Mouse (Mus musculus): ENCODE measurements at regions not wholly inside any gene's neighbourhood (a gene's known extent, or its start where the extent isn't known, plus 50 kb on each side); places are given as distances from the start of the nearest gene placed in this dataset.

GRCm38 (mm10) chr13:16219877-16220276 lies 208.2 kb downstream of the Inhba start:
- Histone ChIP-seq H3K4me3 (ENCODE audit: low read length) (no peak overlapping the region), H3K4me1 (replicated peaks; ENCODE audit: control insufficient read depth, insufficient read depth, low read length) (no peaks in the 10 kb centered on the region), H3K27ac (ENCODE audit: low read length) (no peak overlapping the region), H3K9ac (ENCODE audit: low read length) (no peak overlapping the region), H3K27me3 (ENCODE audit: control insufficient read depth, insufficient read depth, low read depth, low read length) (no peaks in the 10 kb centered on the region), H3K36me3 (ENCODE audit: control insufficient read depth, insufficient read depth, low read length) (no peaks in the 10 kb centered on the region), H3K9me3 (ENCODE audit: control insufficient read depth, low read length) (no peaks in the 10 kb centered on the region), H3K4me2 (ENCODE audit: low read depth, low read length) (no peak overlapping the region)
- no peak for ATAC-seq (ENCODE audit: low read depth)

DNA sequence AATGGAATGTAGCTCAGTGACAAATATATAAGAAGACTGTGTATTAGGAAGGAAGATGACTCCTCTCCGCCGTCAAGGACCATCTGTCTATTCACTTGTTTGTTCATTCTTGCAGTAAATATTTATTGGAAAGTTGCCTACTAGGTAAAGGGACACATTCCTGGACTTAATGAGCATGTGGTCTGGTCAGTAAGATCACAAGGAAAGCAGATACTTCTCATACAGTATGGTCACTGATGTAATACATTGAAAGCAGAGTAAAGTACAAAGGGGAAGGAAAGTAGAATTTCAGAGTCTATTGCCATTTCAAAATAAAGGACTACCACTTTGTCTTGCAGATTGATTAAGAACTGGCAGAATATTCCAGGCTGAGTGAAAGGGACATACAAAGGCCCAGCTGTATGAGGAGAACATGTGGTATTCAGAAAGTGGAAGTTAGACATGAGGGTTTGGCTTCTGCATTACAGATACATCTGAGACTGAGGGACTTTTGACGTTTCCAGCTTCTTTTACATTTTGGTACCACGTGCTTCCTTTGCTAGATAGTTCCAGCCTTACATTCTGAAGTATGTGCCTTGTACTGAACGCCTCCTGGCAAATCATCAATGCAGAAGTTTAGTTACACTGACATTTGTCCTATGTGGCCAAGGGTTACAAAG lies 211.4 kb downstream of the Inhba start:
- no peak overlapping the region for H3K9ac ChIP-seq (ENCODE audit: low read length)

GRCm38 (mm10) chr13:16261145-16261544 lies 249.5 kb downstream of the Inhba start:
- ATAC-seq (ENCODE audit: low read depth) = no peak
- Histone ChIP-seq H3K4me3 (ENCODE audit: low read length) (no peak overlapping the region), H3K36me3 (ENCODE audit: control insufficient read depth, insufficient read depth, low read length) (no peaks in the 10 kb centered on the region), H3K27me3 (ENCODE audit: control insufficient read depth, insufficient read depth, low read depth, low read length) (no peaks in the 10 kb centered on the region), H3K4me1 (replicated peaks; ENCODE audit: control insufficient read depth, insufficient read depth, low read length) (0 out of 2 replicates have a peak, but pooled peaks cover 3% of the 10 kb centered on the region), H3K9ac (ENCODE audit: low read length) (no peak overlapping the region), H3K4me2 (ENCODE audit: low read depth, low read length) (no peak overlapping the region), H3K9me3 (ENCODE audit: control insufficient read depth, low read length) (no peaks in the 10 kb centered on the region), H3K27ac (ENCODE audit: low read length) (no peak overlapping the region)
- 60% methylated on average over 3 of the region's 3 CpGs for WGBS

More for the DNA sequence above, 211.4 kb downstream of the Inhba start:
- H3K4me2 ChIP-seq (ENCODE audit: low read depth, low read length) = no peak overlapping the region
- ATAC-seq (ENCODE audit: low read depth) = no peak
- WGBS = 46% methylated on average over 5 of the region's 5 CpGs
- H3K27me3 ChIP-seq (ENCODE audit: control insufficient read depth, insufficient read depth, low read depth, low read length) = no peaks in the 10 kb centered on the region
- no peak overlapping the region for H3K4me3 ChIP-seq (ENCODE audit: low read length)
- no peaks in the 10 kb centered on the region for H3K9me3 ChIP-seq (ENCODE audit: control insufficient read depth, low read length)
- no peaks in the 10 kb centered on the region for H3K36me3 ChIP-seq (ENCODE audit: control insufficient read depth, insufficient read depth, low read length)
- no peaks in the 10 kb centered on the region for H3K4me1 ChIP-seq (replicated peaks; ENCODE audit: control insufficient read depth, insufficient read depth, low read length)
- H3K27ac ChIP-seq (ENCODE audit: low read length) = no peak overlapping the region

- no peak overlapping the region for H3K9ac ChIP-seq (ENCODE audit: low read length)
- no peaks in the 10 kb centered on the region for H3K36me3 ChIP-seq (ENCODE audit: control insufficient read depth, insufficient read depth, low read length)
- no peak for ATAC-seq (ENCODE audit: low read depth)
- H3K4me3 ChIP-seq (ENCODE audit: low read length) = no peak overlapping the region
- peaks cover 6% of the 10 kb centered on the region for H3K4me1 ChIP-seq (replicated peaks; ENCODE audit: control insufficient read depth, insufficient read depth, low read length)
- no peaks in the 10 kb centered on the region for H3K9me3 ChIP-seq (ENCODE audit: control insufficient read depth, low read length)
- no peak overlapping the region for H3K4me2 ChIP-seq (ENCODE audit: low read depth, low read length)
- H3K27me3 ChIP-seq (ENCODE audit: control insufficient read depth, insufficient read depth, low read depth, low read length) = no peaks in the 10 kb centered on the region
- H3K27ac ChIP-seq (ENCODE audit: low read length) = no peak overlapping the region
- 73% methylated on average over 3 of the region's 3 CpGs for WGBS
Measured at GRCm38 (mm10) chr13:16279974-16280373, 268.3 kb downstream of the Inhba start.

GRCm38 (mm10) chr13:16280742-16281141 lies 269.1 kb downstream of the Inhba start:
- Histone ChIP-seq H3K4me3 (ENCODE audit: low read length) (no peak overlapping the region), H3K27me3 (ENCODE audit: control insufficient read depth, insufficient read depth, low read depth, low read length) (no peaks in the 10 kb centered on the region), H3K27ac (ENCODE audit: low read length) (no peak overlapping the region), H3K4me2 (ENCODE audit: low read depth, low read length) (no peak overlapping the region), H3K9ac (ENCODE audit: low read length) (no peak overlapping the region), H3K9me3 (ENCODE audit: control insufficient read depth, low read length) (no peaks in the 10 kb centered on the region), H3K36me3 (ENCODE audit: control insufficient read depth, insufficient read depth, low read length) (no peaks in the 10 kb centered on the region), H3K4me1 (replicated peaks; ENCODE audit: control insufficient read depth, insufficient read depth, low read length) (peaks cover 6% of the 10 kb centered on the region)
- no peak for ATAC-seq (ENCODE audit: low read depth)
- WGBS = 32% methylated on average over 2 of the region's 2 CpGs

GRCm38 (mm10) chr13:16281777-16282176 lies 270.1 kb downstream of the Inhba start:
- Histone ChIP-seq H3K4me3 (ENCODE audit: low read length) (no peak overlapping the region), H3K9me3 (ENCODE audit: control insufficient read depth, low read length) (no peaks in the 10 kb centered on the region), H3K36me3 (ENCODE audit: control insufficient read depth, insufficient read depth, low read length) (no peaks in the 10 kb centered on the region), H3K27me3 (ENCODE audit: control insufficient read depth, insufficient read depth, low read depth, low read length) (no peaks in the 10 kb centered on the region), H3K4me1 (replicated peaks; ENCODE audit: control insufficient read depth, insufficient read depth, low read length) (peaks cover 6% of the 10 kb centered on the region), H3K9ac (ENCODE audit: low read length) (no peak overlapping the region), H3K4me2 (ENCODE audit: low read depth, low read length) (no peak overlapping the region), H3K27ac (ENCODE audit: low read length) (peak overlapping the region; percentile 69)
- ATAC-seq (ENCODE audit: low read depth) = peak; percentile 75

DNA sequence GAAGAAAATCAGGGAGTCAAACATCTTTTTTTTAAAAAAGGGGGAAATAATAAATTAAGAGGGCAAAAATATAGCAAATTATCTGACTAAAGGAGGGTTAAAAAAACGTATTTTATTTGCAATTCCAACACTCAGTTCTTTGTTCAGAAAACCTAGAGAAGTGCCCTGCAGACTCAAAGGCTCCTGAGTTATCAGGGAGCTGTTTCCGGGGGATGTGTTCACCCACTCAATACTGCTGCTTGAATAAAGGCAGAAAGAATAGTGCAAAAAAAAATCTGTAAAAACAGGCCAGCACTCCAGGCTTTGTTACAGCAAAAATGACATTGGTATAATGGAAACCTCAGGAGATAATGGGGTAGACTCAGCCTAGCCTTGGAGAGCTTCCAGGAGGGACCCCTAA lies 270.6 kb downstream of the Inhba start:
- Histone ChIP-seq H3K27ac (ENCODE audit: low read length) (peak overlapping the region; percentile 83), H3K27me3 (ENCODE audit: control insufficient read depth, insufficient read depth, low read depth, low read length) (no peaks in the 10 kb centered on the region), H3K9me3 (ENCODE audit: control insufficient read depth, low read length) (no peaks in the 10 kb centered on the region), H3K9ac (ENCODE audit: low read length) (no peak overlapping the region), H3K36me3 (ENCODE audit: control insufficient read depth, insufficient read depth, low read length) (no peaks in the 10 kb centered on the region), H3K4me2 (ENCODE audit: low read depth, low read length) (no peak overlapping the region), H3K4me3 (ENCODE audit: low read length) (no peak overlapping the region), H3K4me1 (replicated peaks; ENCODE audit: control insufficient read depth, insufficient read depth, low read length) (peaks cover 6% of the 10 kb centered on the region)
- ATAC-seq (ENCODE audit: low read depth) = peak; percentile 68; the same call in 1 of the 2 replicates
- 37% methylated on average over 2 of the region's 2 CpGs for WGBS

GRCm38 (mm10) chr13:16283336-16283735 lies 271.7 kb downstream of the Inhba start:
- H3K27me3 ChIP-seq (ENCODE audit: control insufficient read depth, insufficient read depth, low read depth, low read length) = no peaks in the 10 kb centered on the region
- no peak overlapping the region for H3K27ac ChIP-seq (ENCODE audit: low read length)
- H3K9me3 ChIP-seq (ENCODE audit: control insufficient read depth, low read length) = no peaks in the 10 kb centered on the region
- WGBS = 55% methylated on average over 4 of the region's 4 CpGs
- H3K9ac ChIP-seq (ENCODE audit: low read length) = no peak overlapping the region
- no peak overlapping the region for H3K4me3 ChIP-seq (ENCODE audit: low read length)
- peaks cover 6% of the 10 kb centered on the region for H3K4me1 ChIP-seq (replicated peaks; ENCODE audit: control insufficient read depth, insufficient read depth, low read length)
- no peaks in the 10 kb centered on the region for H3K36me3 ChIP-seq (ENCODE audit: control insufficient read depth, insufficient read depth, low read length)
- no peak overlapping the region for H3K4me2 ChIP-seq (ENCODE audit: low read depth, low read length)
- ATAC-seq (ENCODE audit: low read depth) = peak; percentile 81

- H3K9me3 ChIP-seq (ENCODE audit: control insufficient read depth, low read length) = no peaks in the 10 kb centered on the region
- no peak overlapping the region for H3K4me3 ChIP-seq (ENCODE audit: low read length)
- whole genome bisulfite sequencing = 65% methylated on average over 2 of the region's 2 CpGs
- no peaks in the 10 kb centered on the region for H3K27me3 ChIP-seq (ENCODE audit: control insufficient read depth, insufficient read depth, low read depth, low read length)
- H3K4me2 ChIP-seq (ENCODE audit: low read depth, low read length) = no peak overlapping the region
- peaks cover 2% of the 10 kb centered on the region; the same call in 1 of the 2 replicates for H3K4me1 ChIP-seq (replicated peaks; ENCODE audit: control insufficient read depth, insufficient read depth, low read length)
- H3K36me3 ChIP-seq (ENCODE audit: control insufficient read depth, insufficient read depth, low read length) = no peaks in the 10 kb centered on the region
- no peak overlapping the region for H3K9ac ChIP-seq (ENCODE audit: low read length)
- no peak overlapping the region for H3K27ac ChIP-seq (ENCODE audit: low read length)
- ATAC-seq (ENCODE audit: low read depth) = no peak
Measured at GRCm38 (mm10) chr13:16289633-16290032, 278.0 kb downstream of the Inhba start.

- H3K27me3 ChIP-seq (ENCODE audit: control insufficient read depth, insufficient read depth, low read depth, low read length) = no peaks in the 10 kb centered on the region
Measured at GRCm38 (mm10) chr13:16290784-16291183, 279.1 kb downstream of the Inhba start.

More at GRCm38 (mm10) chr13:16290784-16291183, 279.1 kb downstream of the Inhba start:
- Histone ChIP-seq H3K4me1 (replicated peaks; ENCODE audit: control insufficient read depth, insufficient read depth, low read length) (peaks cover 2% of the 10 kb centered on the region; the same call in 1 of the 2 replicates), H3K9ac (ENCODE audit: low read length) (no peak overlapping the region), H3K4me3 (ENCODE audit: low read length) (no peak overlapping the region), H3K27ac (ENCODE audit: low read length) (no peak overlapping the region), H3K4me2 (ENCODE audit: low read depth, low read length) (no peak overlapping the region), H3K36me3 (ENCODE audit: control insufficient read depth, insufficient read depth, low read length) (no peaks in the 10 kb centered on the region), H3K9me3 (ENCODE audit: control insufficient read depth, low read length) (no peaks in the 10 kb centered on the region)
- ATAC-seq (ENCODE audit: low read depth) = no peak
- 34% methylated on average over 2 of the region's 2 CpGs for WGBS
